Mouse (Mus musculus) myocyte (in vitro differentiated cells): Measurements from ENCODE around the gene Strada.

ENCODE experiments used
- E2F4 ChIP-seq: IDR thresholded peaks from one replicate; pipeline ENCODE4 v1.6.1; 2011; ENCODE audit warnings: mild to moderate bottlenecking, control low read depth, moderate library complexity; ENCODE audit not compliant: insufficient read depth
- MAX ChIP-seq: IDR thresholded peaks from one replicate; pipeline ENCODE4 v1.6.1; 2011; ENCODE audit warnings: low read depth, mild to moderate bottlenecking, control low read depth
- MYOD1 ChIP-seq, 3 experiments: IDR thresholded peaks; one replicate each; pipeline ENCODE4 v1.6.1; 2011; ENCODE audit warnings: control low read depth in 2 of 3, low read depth in 2 of 3, mild to moderate bottlenecking in 2 of 3, moderate library complexity in 1 of 3; ENCODE audit not compliant: insufficient read length in 2 of 3, control insufficient read depth in 1 of 3
- MYOG ChIP-seq, 3 experiments: IDR thresholded peaks; one replicate each; pipeline ENCODE4 v1.6.1; 2011; ENCODE audit warnings: control low read depth in 2 of 3, low read depth in 2 of 3, mild to moderate bottlenecking in 2 of 3; ENCODE audit not compliant: insufficient read length in 2 of 3, control insufficient read depth in 1 of 3, insufficient read depth in 1 of 3
- POLR2A ChIP-seq: IDR thresholded peaks from one replicate; pipeline ENCODE4 v1.6.1; 2011; ENCODE audit warnings: low read depth, mild to moderate bottlenecking, control low read depth, moderate library complexity; ENCODE audit not compliant: insufficient read length
- POLR2AphosphoS2 ChIP-seq: IDR thresholded peaks from one replicate; pipeline ENCODE4 v1.6.1; 2011; ENCODE audit warnings: low read depth, control low read depth; ENCODE audit not compliant: insufficient read length
- REST ChIP-seq: IDR thresholded peaks from one replicate; pipeline ENCODE4 v1.6.1; 2011; ENCODE audit warnings: mild to moderate bottlenecking, control low read depth, moderate library complexity; ENCODE audit not compliant: insufficient read depth, insufficient read length
- TCF12 ChIP-seq: IDR thresholded peaks from one replicate; pipeline ENCODE4 v1.6.1; 2011; ENCODE audit warnings: mild to moderate bottlenecking, control low read depth; ENCODE audit not compliant: poor library complexity, insufficient read depth, severe bottlenecking
- USF1 ChIP-seq: IDR thresholded peaks from one replicate; pipeline ENCODE4 v1.6.1; 2011; ENCODE audit warnings: low read depth, mild to moderate bottlenecking, control low read depth, moderate library complexity

- TF ChIP-seq POLR2AphosphoS2 (no peak), MYOD1 (IDR thresholded peaks at IDR 0.05; ENCODE audit: control insufficient read depth in 1 of 3, insufficient read length in 2 of 3, low read depth in 2 of 3) (no peak), USF1 (no peak), POLR2A (no peak), TCF12 (no peak), MAX (no peak), E2F4 (no peak), REST (no peak), MYOG (IDR thresholded peaks at IDR 0.05; ENCODE audit: control insufficient read depth in 1 of 3, insufficient read depth in 1 of 3, insufficient read length in 2 of 3, low read depth in 2 of 3) (no peak)
Observed at GRCm38 (mm10) chr11:106191716-106192115, 10.3 kb downstream of the Strada start.
